Mouse (Mus musculus) lung, postnatal 14 days (tissue): Measurements from ENCODE around the gene Ptpn22.

Source experiments
- DNase-seq: peaks from one replicate; pipeline ENCODE4 v3.0.0; 2021

The Ptpn22 gene

DNA sequence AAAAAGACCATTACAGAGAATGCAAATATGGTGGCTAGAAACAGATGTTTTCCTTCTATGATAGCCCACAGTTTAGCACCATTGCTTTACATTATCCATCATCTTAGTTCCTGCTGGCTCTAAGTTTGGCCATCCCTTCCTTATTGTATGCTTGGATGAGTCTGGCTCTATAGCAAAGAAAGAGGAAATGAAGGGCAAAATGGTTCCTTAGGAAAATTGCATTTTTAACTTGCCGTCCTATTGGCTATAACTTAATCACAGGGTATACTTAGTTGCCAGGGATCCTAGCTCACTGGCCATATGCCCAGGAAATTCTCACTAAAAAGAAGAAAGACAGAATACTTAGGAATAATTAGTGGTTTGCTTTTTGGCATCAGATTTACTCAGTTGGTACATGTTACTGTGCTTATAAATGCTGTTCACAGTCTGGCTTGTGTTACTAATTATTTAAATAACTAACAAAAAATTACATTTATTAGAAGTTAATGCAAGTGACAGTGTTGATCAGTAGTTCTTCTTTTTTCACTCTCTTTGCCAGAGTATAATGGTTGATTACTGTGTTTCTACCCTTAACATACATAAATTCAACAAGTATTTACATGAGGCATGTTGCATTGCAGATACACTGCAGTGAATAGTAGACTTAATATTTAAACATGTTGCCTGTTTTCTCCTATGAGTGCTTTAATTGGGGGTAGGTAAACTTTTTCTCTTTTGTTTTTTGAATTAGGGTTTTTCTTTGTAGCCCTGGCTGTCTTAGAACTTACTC is 85.4 kb downstream of the Ptpn22 start:
- no peak for DNase-seq

DNA sequence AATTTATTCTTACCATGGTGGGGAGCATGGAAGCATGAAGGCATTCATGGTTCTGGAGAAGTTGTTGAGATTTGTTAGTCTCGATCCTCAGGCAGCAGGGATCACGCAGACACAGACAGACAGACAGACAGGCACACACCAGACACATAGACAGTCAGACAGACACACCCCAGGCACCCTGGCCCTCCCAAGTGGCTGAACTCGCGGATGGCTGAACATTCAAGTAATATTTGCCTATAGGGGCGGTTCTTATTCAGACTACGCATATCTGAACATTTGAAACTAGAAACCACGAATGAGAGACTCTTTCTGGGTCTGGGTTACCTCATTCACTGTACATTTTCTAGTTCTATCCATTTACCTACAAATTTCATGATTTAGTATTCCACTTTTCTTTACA is 89.1 kb downstream of the Ptpn22 start:
- no peak for DNase-seq

GRCm38 (mm10) chr3:103960622-103961021 is 101.0 kb downstream of the Ptpn22 start:
- DNase-seq = no peak
